Mouse (Mus musculus): ENCODE measurements around the gene Gars. TPM values are rescaled to one million over a fixed set of nuclear protein-coding genes. Genes with fewer than 3 reads are reported as not detected.

Gars gene
- polyA plus RNA-seq, 1 experiment from 2014 or later = 229 TPM

DNA sequence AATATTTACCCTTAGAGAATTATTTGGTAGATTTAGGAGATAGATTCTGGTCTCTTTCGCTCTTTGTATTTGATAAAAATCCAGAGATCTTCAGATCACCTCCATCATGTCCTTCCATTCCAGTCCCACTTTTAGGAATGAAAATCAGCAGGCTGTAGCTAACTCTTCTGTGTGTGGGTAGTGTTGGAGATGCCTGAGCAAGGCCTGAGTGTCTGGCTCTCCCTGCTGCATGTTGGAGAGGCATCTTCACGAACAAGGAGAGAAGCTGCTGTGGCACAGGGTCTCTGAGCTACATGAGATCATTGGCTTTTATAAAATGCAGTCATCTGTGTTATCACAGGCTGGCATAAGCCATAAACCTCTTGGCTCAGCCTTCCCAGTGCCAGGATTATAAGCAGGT lies 28.1 kb downstream of the Gars start:
- Histone ChIP-seq H3K4me3 (replicated peaks; ENCODE audit: low read length) (no peak overlapping the region), H3K4me1 (replicated peaks; ENCODE audit: control insufficient read depth, insufficient read depth, low read length) (peaks cover 4% of the 10 kb centered on the region; the same call in 1 of the 2 replicates), H3K4me2 (ENCODE audit: low read length) (no peak overlapping the region), H3K36me3 (ENCODE audit: control insufficient read depth, insufficient read depth) (peaks cover 26% of the 10 kb centered on the region), H3K9me3 (ENCODE audit: control insufficient read depth, low read length) (no peaks in the 10 kb centered on the region), H3K27me3 (replicated peaks; ENCODE audit: control insufficient read depth, insufficient read depth, low read length) (no peaks in the 10 kb centered on the region), H3K9ac (replicated peaks; ENCODE audit: low read depth, low read length) (no peak overlapping the region), H3K27ac (ENCODE audit: low read length) (no peak overlapping the region)
- WGBS = 92% methylated on average over 2 of the region's 2 CpGs
- ATAC-seq = no peak

DNA sequence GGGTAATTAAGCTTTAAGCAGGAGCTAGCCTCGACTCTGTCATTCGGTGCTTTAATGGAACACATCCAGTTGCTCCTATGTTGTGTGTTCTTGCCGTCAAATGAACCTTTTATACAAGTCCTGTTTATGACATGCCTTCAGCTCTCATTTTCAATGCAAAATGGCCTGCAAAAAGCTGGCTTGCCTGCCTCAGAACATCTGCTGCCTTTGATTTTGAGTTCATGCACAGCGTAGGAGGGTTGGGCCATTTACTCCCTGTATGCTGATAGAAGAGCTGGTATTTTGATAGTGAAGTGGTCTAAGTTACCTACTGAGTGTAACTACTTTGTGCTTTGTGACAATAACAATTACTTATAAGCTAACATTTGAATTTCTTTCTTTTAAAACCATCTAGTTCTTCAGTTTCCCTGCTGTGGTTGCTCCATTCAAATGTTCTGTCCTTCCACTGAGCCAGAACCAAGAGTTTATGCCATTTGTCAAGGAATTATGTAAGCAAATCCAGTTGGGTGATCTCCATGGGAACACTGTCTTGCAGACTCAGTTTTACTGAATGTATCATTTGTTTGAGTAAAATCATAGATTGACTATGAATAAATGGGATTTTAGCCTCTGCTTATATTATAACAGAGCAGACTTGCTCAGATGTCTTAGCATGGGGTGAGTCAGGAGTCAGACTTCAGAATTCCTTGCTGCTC lies 38.9 kb downstream of the Gars start:
- WGBS = 63% methylated on average over 4 of the region's 4 CpGs
- Histone ChIP-seq H3K4me3 (replicated peaks; ENCODE audit: low read length) (no peak overlapping the region), H3K9me3 (ENCODE audit: control insufficient read depth, low read length) (no peaks in the 10 kb centered on the region), H3K27me3 (replicated peaks; ENCODE audit: control insufficient read depth, insufficient read depth, low read length) (no peaks in the 10 kb centered on the region), H3K27ac (ENCODE audit: low read length) (no peak overlapping the region), H3K4me1 (replicated peaks; ENCODE audit: control insufficient read depth, insufficient read depth, low read length) (peaks cover under 1% of the 10 kb centered on the region), H3K9ac (replicated peaks; ENCODE audit: low read depth, low read length) (no peak overlapping the region), H3K36me3 (ENCODE audit: control insufficient read depth, insufficient read depth) (peaks cover 30% of the 10 kb centered on the region), H3K4me2 (ENCODE audit: low read length) (no peak overlapping the region)
- ATAC-seq = no peak

DNA sequence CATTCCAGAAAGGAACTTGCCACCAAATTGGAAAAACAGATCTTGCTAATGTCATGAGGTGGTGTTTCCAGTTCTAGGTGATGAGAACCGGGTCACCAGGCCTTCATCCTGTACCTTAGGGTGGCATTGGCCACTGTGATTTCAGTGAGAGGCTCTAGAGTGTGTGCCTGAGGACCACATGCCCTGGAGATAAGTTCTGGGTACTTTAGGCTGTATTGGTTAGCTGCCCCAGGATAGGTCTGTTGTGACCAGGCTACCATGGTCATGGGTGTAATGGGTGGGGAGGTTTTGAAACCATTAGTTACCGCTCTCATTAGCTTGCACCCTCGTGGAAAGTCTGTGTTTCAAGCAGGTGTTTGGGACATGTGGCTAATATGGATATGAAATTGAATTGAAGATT lies 43.6 kb downstream of the Gars start:
- no peak overlapping the region for H3K4me3 ChIP-seq (replicated peaks; ENCODE audit: low read length)
- peaks cover 9% of the 10 kb centered on the region for H3K4me1 ChIP-seq (replicated peaks; ENCODE audit: control insufficient read depth, insufficient read depth, low read length)
- no peaks in the 10 kb centered on the region for H3K27me3 ChIP-seq (replicated peaks; ENCODE audit: control insufficient read depth, insufficient read depth, low read length)
- 93% methylated on average over 3 of the region's 3 CpGs for WGBS
- H3K27ac ChIP-seq (ENCODE audit: low read length) = no peak overlapping the region
- H3K4me2 ChIP-seq (ENCODE audit: low read length) = no peak overlapping the region
- H3K36me3 ChIP-seq (ENCODE audit: control insufficient read depth, insufficient read depth) = peaks cover 15% of the 10 kb centered on the region
- ATAC-seq = no peak
- no peak overlapping the region for H3K9ac ChIP-seq (replicated peaks; ENCODE audit: low read depth, low read length)
- no peaks in the 10 kb centered on the region for H3K9me3 ChIP-seq (ENCODE audit: control insufficient read depth, low read length)

DNA sequence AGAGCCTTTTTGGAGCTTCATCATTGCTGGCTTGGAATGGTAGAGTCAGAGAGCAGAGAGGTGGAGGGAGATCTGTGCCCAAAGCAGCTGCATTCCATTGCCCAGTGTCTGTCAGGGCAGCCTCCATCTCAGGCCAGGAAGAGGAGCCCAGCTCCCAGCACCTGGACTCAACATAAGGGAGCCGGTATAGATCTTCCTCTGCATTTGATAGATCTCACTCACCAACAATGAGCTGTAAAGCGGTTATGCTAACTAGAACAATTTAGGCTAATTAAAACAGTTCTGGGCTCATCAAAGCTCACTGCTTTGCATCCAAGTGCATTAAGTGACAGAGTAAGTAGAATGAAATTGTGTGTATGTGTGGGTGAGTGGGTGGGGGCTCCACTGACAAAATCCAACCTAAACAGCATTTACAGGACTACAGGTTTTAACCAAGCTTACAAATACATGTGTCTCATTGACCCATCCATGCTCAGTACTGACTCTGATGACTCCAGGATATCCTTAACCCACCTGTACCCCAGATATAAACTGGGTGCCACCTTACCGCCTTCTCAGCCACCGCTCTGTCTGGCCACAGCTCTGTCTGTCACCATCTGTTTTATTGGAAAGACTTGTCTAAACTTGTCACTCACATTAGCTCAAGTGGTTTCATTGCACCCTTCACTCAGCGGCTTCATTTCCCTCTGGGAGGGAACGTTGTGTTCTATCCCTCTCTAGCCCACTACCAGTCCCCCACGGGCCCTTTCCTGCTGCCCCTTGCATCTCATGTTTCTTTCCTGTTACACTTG lies 44.6 kb downstream of the Gars start:
- H3K27me3 ChIP-seq (replicated peaks; ENCODE audit: control insufficient read depth, insufficient read depth, low read length) = no peaks in the 10 kb centered on the region
- H3K4me3 ChIP-seq (replicated peaks; ENCODE audit: low read length) = no peak overlapping the region
- peak; percentile 83 for ATAC-seq
- H3K36me3 ChIP-seq (ENCODE audit: control insufficient read depth, insufficient read depth) = peaks cover 15% of the 10 kb centered on the region
- H3K9me3 ChIP-seq (ENCODE audit: control insufficient read depth, low read length) = no peaks in the 10 kb centered on the region
- WGBS = 37% methylated on average over 7 of the region's 7 CpGs
- H3K4me1 ChIP-seq (replicated peaks; ENCODE audit: control insufficient read depth, insufficient read depth, low read length) = peaks cover 9% of the 10 kb centered on the region
- H3K27ac ChIP-seq (ENCODE audit: low read length) = peak overlapping the region; percentile 54
- H3K9ac ChIP-seq (replicated peaks; ENCODE audit: low read depth, low read length) = no peak overlapping the region
- H3K4me2 ChIP-seq (ENCODE audit: low read length) = no peak overlapping the region

DNA sequence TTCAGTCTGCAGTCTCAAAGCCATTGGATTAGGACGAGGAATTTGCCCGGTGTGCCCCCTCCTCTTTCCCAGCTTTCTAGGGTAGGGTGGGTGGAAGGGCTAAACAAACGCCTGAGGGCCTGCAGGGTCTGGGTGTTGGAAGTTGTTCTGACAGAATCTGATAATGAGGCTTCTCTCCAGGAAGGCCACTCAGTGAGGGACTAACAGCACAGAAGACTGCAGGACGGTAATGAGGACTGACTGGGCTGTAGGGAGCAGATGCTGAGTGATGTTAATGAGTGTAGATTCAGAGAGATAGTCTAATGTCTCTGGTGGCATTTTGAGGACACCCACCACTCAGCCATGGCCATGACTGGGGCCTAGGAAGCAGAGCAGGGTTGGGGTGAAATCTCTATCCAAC lies 49.5 kb downstream of the Gars start:
- peaks cover 4% of the 10 kb centered on the region; the same call in 1 of the 2 replicates for H3K4me1 ChIP-seq (replicated peaks; ENCODE audit: control insufficient read depth, insufficient read depth, low read length)
- H3K36me3 ChIP-seq (ENCODE audit: control insufficient read depth, insufficient read depth) = no peaks in the 10 kb centered on the region
- no peaks in the 10 kb centered on the region for H3K9me3 ChIP-seq (ENCODE audit: control insufficient read depth, low read length)
- H3K4me2 ChIP-seq (ENCODE audit: low read length) = no peak overlapping the region
- no peak overlapping the region for H3K27ac ChIP-seq (ENCODE audit: low read length)
- no peak overlapping the region for H3K9ac ChIP-seq (replicated peaks; ENCODE audit: low read depth, low read length)
- no peak for ATAC-seq
- WGBS = 42% methylated on average over 4 of the region's 4 CpGs
- no peaks in the 10 kb centered on the region for H3K27me3 ChIP-seq (replicated peaks; ENCODE audit: control insufficient read depth, insufficient read depth, low read length)
- no peak overlapping the region for H3K4me3 ChIP-seq (replicated peaks; ENCODE audit: low read length)

DNA sequence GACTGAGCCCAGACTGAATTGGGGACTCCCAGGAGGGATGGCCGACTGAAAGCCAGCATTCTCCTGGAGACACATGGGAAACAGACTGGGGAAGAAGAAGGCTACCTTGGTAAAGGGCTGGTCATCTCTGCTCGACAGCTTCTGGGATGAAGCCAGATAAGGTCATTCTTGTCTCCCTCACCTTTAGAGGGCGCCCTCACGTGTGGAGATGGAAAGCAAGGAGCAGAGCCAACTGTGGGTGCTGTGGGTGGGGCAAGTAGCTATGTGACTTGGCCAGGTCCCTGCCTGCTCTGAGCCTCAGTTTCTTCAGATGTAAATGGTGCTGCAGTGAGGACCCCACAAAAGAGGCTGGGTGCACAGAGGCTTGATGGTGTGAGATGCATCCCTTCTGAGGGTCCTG lies 52.8 kb downstream of the Gars start:
- no peaks in the 10 kb centered on the region for H3K36me3 ChIP-seq (ENCODE audit: control insufficient read depth, insufficient read depth)
- H3K27ac ChIP-seq (ENCODE audit: low read length) = no peak overlapping the region
- 48% methylated on average over 4 of the region's 4 CpGs for WGBS
- H3K9me3 ChIP-seq (ENCODE audit: control insufficient read depth, low read length) = no peaks in the 10 kb centered on the region
- H3K4me3 ChIP-seq (replicated peaks; ENCODE audit: low read length) = no peak overlapping the region
- ATAC-seq = no peak
- no peaks in the 10 kb centered on the region for H3K27me3 ChIP-seq (replicated peaks; ENCODE audit: control insufficient read depth, insufficient read depth, low read length)
- no peak overlapping the region for H3K4me2 ChIP-seq (ENCODE audit: low read length)
- no peak overlapping the region for H3K9ac ChIP-seq (replicated peaks; ENCODE audit: low read depth, low read length)
- no peaks in the 10 kb centered on the region for H3K4me1 ChIP-seq (replicated peaks; ENCODE audit: control insufficient read depth, insufficient read depth, low read length)

DNA sequence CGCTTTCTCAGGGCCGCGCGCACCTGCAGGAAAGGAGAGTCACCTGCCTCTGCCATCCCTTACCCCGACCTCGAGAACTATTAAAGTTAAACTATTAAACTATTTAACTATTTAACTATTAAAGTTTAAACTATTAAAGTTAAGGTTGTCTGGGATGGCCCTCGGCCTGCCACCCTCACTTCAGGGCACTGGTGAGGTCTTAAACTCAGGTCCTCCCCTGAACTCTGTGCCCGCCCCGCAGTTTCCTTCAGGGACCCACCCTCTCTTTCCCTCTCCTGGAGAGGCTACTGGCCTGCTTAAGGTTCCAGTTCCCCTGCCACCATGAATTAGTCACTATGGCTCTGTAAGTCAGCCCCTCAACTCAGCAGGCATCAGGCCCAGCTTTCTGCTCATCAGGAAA lies 53.6 kb downstream of the Gars start:
- H3K9ac ChIP-seq (replicated peaks; ENCODE audit: low read depth, low read length) = no peak overlapping the region
- no peaks in the 10 kb centered on the region for H3K27me3 ChIP-seq (replicated peaks; ENCODE audit: control insufficient read depth, insufficient read depth, low read length)
- H3K36me3 ChIP-seq (ENCODE audit: control insufficient read depth, insufficient read depth) = no peaks in the 10 kb centered on the region
- 96% methylated on average over 9 of the region's 9 CpGs for WGBS
- no peak for ATAC-seq
- H3K4me3 ChIP-seq (replicated peaks; ENCODE audit: low read length) = no peak overlapping the region
- H3K4me2 ChIP-seq (ENCODE audit: low read length) = no peak overlapping the region
- H3K9me3 ChIP-seq (ENCODE audit: control insufficient read depth, low read length) = no peaks in the 10 kb centered on the region
- no peaks in the 10 kb centered on the region for H3K4me1 ChIP-seq (replicated peaks; ENCODE audit: control insufficient read depth, insufficient read depth, low read length)
- no peak overlapping the region for H3K27ac ChIP-seq (ENCODE audit: low read length)

DNA sequence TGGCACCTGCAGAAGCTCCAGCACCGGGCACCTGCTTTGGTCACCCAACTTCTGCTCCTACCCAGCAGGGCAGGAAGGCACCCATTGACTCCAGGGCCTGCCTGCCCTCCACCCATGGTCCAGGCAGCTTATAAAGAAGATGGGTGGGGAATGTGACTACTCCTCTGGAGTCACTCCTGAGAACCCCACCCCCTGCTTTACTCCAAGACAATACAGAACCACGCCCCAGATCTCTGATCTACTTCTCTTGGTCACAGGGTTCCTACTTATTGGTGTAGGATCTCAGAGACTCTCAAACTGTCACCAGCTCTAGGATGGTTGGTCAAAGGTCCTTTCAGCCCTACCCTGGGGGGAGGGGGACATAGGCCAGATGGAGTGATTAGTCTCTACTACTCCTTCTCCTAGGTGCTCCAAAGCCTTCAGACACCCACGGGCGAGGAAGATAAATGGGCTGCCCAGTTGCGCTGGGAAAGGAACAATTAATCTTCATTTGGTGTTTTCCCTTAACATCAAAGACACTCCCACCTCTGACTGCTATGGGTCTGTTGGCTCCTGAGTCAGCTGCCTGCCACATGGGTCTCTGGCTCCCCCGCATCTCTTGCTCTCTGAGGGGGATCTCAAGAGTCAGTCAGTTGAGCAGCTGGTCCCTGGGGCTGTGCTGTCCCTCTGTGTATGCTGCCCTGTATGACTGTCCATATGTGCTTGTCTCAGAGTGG lies 55.8 kb downstream of the Gars start:
- H3K4me1 ChIP-seq (replicated peaks; ENCODE audit: control insufficient read depth, insufficient read depth, low read length) = peaks cover 10% of the 10 kb centered on the region
- no peak overlapping the region for H3K4me3 ChIP-seq (replicated peaks; ENCODE audit: low read length)
- H3K9ac ChIP-seq (replicated peaks; ENCODE audit: low read depth, low read length) = no peak overlapping the region
- H3K36me3 ChIP-seq (ENCODE audit: control insufficient read depth, insufficient read depth) = no peaks in the 10 kb centered on the region
- WGBS = 93% methylated on average over 6 of the region's 6 CpGs
- H3K4me2 ChIP-seq (ENCODE audit: low read length) = no peak overlapping the region
- ATAC-seq = no peak
- no peak overlapping the region for H3K27ac ChIP-seq (ENCODE audit: low read length)
- no peaks in the 10 kb centered on the region for H3K9me3 ChIP-seq (ENCODE audit: control insufficient read depth, low read length)
- no peaks in the 10 kb centered on the region for H3K27me3 ChIP-seq (replicated peaks; ENCODE audit: control insufficient read depth, insufficient read depth, low read length)

DNA sequence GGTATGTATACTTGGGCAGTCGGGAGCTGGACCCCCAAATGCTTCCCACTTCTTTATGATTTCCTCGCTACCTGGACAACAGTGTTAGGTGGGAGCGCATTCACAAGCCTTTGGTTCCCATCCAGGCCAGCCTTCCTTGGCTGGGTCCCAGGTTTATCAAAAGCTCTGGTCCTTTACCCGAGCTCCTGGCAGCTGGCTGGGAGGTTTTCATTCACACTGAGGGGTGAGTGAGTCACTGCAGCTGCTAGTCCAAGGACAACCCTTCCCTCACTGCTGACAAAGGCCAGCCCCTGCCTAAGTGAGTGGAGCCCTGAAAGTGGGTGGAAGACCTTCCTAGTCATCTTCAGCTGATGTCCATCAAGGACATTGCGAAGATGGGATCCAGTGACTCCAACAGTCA lies 60.2 kb downstream of the Gars start:
- Histone ChIP-seq H3K4me2 (ENCODE audit: low read length) (no peak overlapping the region), H3K4me1 (replicated peaks; ENCODE audit: control insufficient read depth, insufficient read depth, low read length) (peaks cover 16% of the 10 kb centered on the region), H3K36me3 (ENCODE audit: control insufficient read depth, insufficient read depth) (no peaks in the 10 kb centered on the region), H3K27ac (ENCODE audit: low read length) (no peak overlapping the region), H3K9ac (replicated peaks; ENCODE audit: low read depth, low read length) (no peak overlapping the region), H3K4me3 (replicated peaks; ENCODE audit: low read length) (no peak overlapping the region), H3K27me3 (replicated peaks; ENCODE audit: control insufficient read depth, insufficient read depth, low read length) (no peaks in the 10 kb centered on the region), H3K9me3 (ENCODE audit: control insufficient read depth, low read length) (no peaks in the 10 kb centered on the region)
- ATAC-seq = peak; percentile 74; the same call in 1 of the 2 replicates
- WGBS = 39% methylated on average over 5 of the region's 5 CpGs

All from forebrain, embryonic 16.5 days (tissue).